Mouse (Mus musculus) olfactory bulb, adult 2 months (tissue): ENCODE measurements around the gene Cyb5rl. TPM values are rescaled to one million over a fixed set of nuclear protein-coding genes. Genes with fewer than 3 reads are reported as not detected.

Experiments
- H3K27ac ChIP-seq: fragments of 200-500 bp; 2 replicates; pipeline ENCODE4 v1.5.1; 2012; ENCODE audit warnings: low read depth, low read length; ENCODE audit not compliant: insufficient read depth
- H3K4me1 ChIP-seq: fragments of 200-500 bp; 2 replicates; pipeline ENCODE4 v1.6.1; 2012; ENCODE audit warnings: low read length; ENCODE audit not compliant: control insufficient read depth, insufficient read depth
- H3K4me3 ChIP-seq: fragments of 200-500 bp; 2 replicates; pipeline ENCODE4 v1.5.1; 2012; ENCODE audit warnings: mild to moderate bottlenecking, low read depth, low read length, moderate library complexity; ENCODE audit not compliant: insufficient read depth
- CTCF ChIP-seq: fragments of 200-500 bp; IDR thresholded peaks from 2 replicates; pipeline ENCODE4 v1.5.1; 2012; ENCODE audit warnings: low read depth, mild to moderate bottlenecking, low read length, moderate library complexity; ENCODE audit not compliant: insufficient read depth
- POLR2A ChIP-seq: fragments of 200-500 bp; IDR thresholded peaks from 2 replicates; pipeline ENCODE4 v1.6.1; 2012; ENCODE audit warnings: mild to moderate bottlenecking, low read depth, low read length, moderate library complexity; ENCODE audit not compliant: insufficient read depth
- WGBS: fragments of 180-500 bp; shearing (Covaris S2); methylation state at CpG from one replicate; pipeline ENCODE4 v1.1.7; 2018; 5-methylcytosine and 5-hydroxymethylcytosine counted together
- polyA plus RNA-seq: library from polyadenylated mRNA; stranded (reverse); fragments of >200 nt; gene quantifications from 2 replicates; pipeline ENCODE4 v1.2.4, GENCODE M21; 2012; ENCODE audit warnings: low replicate concordance; ENCODE audit not compliant: missing spikeins, insufficient read depth, insufficient read length

Cyb5rl gene
- polyA plus RNA-seq, 1 experiment, result not detected

GRCm38 (mm10) chr4:107056088-107056487 is 10.7 kb upstream of the Cyb5rl start:
- WGBS, result 82% methylated on average over 3 of the region's 3 CpGs
- H3K4me1 ChIP-seq, result no peaks in the 10 kb centered on the region
- no peak overlapping the region for H3K4me3 ChIP-seq
- TF ChIP-seq POLR2A (no peak), CTCF (no peak)
- H3K27ac ChIP-seq, result no peak overlapping the region

- 90% methylated on average over 5 of the region's 5 CpGs for WGBS
- no peak for TF ChIP-seq CTCF
- TF ChIP-seq POLR2A, result no peak
- Histone ChIP-seq H3K4me3 (no peak overlapping the region), H3K4me1 (no peaks in the 10 kb centered on the region), H3K27ac (no peak overlapping the region)
These were observed 8.4 kb upstream of the Cyb5rl start for GRCm38 (mm10) chr4:107058346-107058745.

- H3K4me3 ChIP-seq, result no peak overlapping the region
- WGBS, result 76% methylated on average over 6 of the region's 6 CpGs
These were observed 8.0 kb upstream of the Cyb5rl start for GRCm38 (mm10) chr4:107058781-107059180.

GRCm38 (mm10) chr4:107061560-107061959 is 5.2 kb upstream of the Cyb5rl start:
- peaks cover 2% of the 10 kb centered on the region; the same call in 1 of the 2 replicates for H3K4me1 ChIP-seq
- WGBS, result 96% methylated on average over 4 of the region's 4 CpGs
- H3K4me3 ChIP-seq, result no peak overlapping the region
- no peak overlapping the region for H3K27ac ChIP-seq
- TF ChIP-seq CTCF (no peak), POLR2A (no peak)

More at GRCm38 (mm10) chr4:107058781-107059180, 8.0 kb upstream of the Cyb5rl start:
- TF ChIP-seq POLR2A (no peak), CTCF (no peak)
- H3K4me1 ChIP-seq, result no peaks in the 10 kb centered on the region
- no peak overlapping the region for H3K27ac ChIP-seq

- H3K4me1 ChIP-seq, result peaks cover 4% of the 10 kb centered on the region
- no peak overlapping the region for H3K27ac ChIP-seq
- 75% methylated on average over 3 of the region's 3 CpGs for WGBS
- no peak overlapping the region for H3K4me3 ChIP-seq
- TF ChIP-seq CTCF (no peak), POLR2A (no peak)
These were observed 3.6 kb upstream of the Cyb5rl start for GRCm38 (mm10) chr4:107063214-107063613.

- Histone ChIP-seq H3K4me1 (peaks cover 4% of the 10 kb centered on the region), H3K4me3 (no peak overlapping the region), H3K27ac (no peak overlapping the region)
- TF ChIP-seq POLR2A (no peak), CTCF (no peak)
- 93% methylated on average over 5 of the region's 5 CpGs for WGBS
These were observed 2.2 kb upstream of the Cyb5rl start for GRCm38 (mm10) chr4:107064394-107065098.

GRCm38 (mm10) chr4:107067151-107067840 is 508 bp downstream of the Cyb5rl start:
- Histone ChIP-seq H3K4me3 (peak overlapping the region; percentile 67), H3K4me1 (peaks cover 4% of the 10 kb centered on the region), H3K27ac (no peak overlapping the region; the same call in 1 of the 2 replicates)
- TF ChIP-seq POLR2A (no peak), CTCF (no peak)
- WGBS, result 4% methylated on average over 33 of the region's 33 CpGs

GRCm38 (mm10) chr4:107072343-107072742 is 5.6 kb downstream of the Cyb5rl start:
- TF ChIP-seq CTCF (no peak), POLR2A (no peak)
- 89% methylated on average over 9 of the region's 9 CpGs for WGBS
- no peak overlapping the region for H3K4me3 ChIP-seq
- H3K27ac ChIP-seq, result no peak overlapping the region
- peaks cover 11% of the 10 kb centered on the region; the same call in 1 of the 2 replicates for H3K4me1 ChIP-seq

GRCm38 (mm10) chr4:107075456-107075855 is 8.7 kb downstream of the Cyb5rl start:
- H3K27ac ChIP-seq, result peak overlapping the region; percentile 2; the same call in 1 of the 2 replicates
- TF ChIP-seq POLR2A (no peak), CTCF (no peak)
- 41% methylated on average over 5 of the region's 5 CpGs for WGBS
- H3K4me1 ChIP-seq, result peaks cover 11% of the 10 kb centered on the region; the same call in 1 of the 2 replicates
- no peak overlapping the region for H3K4me3 ChIP-seq
